Mouse (Mus musculus): ENCODE results near the gene Zfp827.
"Not testable (repeated sequence)": the region's sequence is repeated elsewhere in the genome, so short reads cannot be mapped to it uniquely, and the experiment has no call there.

The Zfp827 gene

GRCm38 (mm10) chr8:79112480-79112879 lies 84.2 kb downstream of the Zfp827 start:
- DNase-seq (ENCODE audit: low read depth), result peak; percentile 3

DNA sequence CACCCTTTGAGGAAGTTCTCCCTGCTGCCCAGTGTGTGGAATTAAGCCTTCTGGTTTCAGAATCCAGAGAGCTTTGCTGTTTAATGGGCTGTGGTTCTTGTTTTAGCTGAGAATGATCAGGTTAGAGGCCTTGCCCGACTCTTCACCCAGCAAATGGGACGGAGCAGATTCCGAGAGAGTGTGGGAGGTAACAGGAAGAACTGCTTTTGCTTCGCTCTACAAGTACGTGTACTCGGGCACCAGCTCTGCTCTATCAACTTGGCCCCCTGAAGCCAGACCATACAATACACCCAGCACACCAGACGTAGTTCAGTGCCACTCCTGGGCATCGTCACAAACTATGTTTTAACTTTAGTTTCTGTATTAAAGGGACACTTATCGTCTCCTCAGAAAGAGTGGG lies 85.3 kb downstream of the Zfp827 start:
- DNase-seq (ENCODE audit: low read depth), result no peak

- no peak for DNase-seq (ENCODE audit: low read depth)
These were observed 86.3 kb downstream of the Zfp827 start for GRCm38 (mm10) chr8:79114561-79114960.

- DNase-seq (ENCODE audit: low read depth), result no peak
These were observed 88.2 kb downstream of the Zfp827 start for GRCm38 (mm10) chr8:79116436-79116835.

DNA sequence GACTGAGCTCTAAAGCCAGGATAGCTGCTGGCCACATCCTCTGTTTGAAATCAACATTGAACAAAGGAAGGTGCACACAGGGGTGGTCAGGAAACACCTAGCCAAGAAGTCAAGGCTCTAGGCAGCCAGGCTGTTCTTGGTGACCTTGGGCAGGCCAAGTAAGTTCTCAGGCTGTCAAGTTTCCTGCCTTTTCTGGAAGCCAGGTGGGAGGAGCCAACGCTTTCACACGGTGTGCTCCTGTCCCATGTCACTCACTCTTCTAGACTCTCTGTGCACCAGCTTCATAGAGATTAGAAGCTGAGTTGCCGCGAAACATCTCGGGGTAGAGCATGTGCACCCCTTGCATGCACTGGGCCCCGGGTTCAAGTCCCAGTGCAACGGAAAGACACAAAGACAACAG lies 89.5 kb downstream of the Zfp827 start:
- DNase-seq (ENCODE audit: low read depth), result no peak

- DNase-seq (ENCODE audit: low read depth), result no peak
These were observed 93.4 kb downstream of the Zfp827 start for GRCm38 (mm10) chr8:79121614-79122013.

DNA sequence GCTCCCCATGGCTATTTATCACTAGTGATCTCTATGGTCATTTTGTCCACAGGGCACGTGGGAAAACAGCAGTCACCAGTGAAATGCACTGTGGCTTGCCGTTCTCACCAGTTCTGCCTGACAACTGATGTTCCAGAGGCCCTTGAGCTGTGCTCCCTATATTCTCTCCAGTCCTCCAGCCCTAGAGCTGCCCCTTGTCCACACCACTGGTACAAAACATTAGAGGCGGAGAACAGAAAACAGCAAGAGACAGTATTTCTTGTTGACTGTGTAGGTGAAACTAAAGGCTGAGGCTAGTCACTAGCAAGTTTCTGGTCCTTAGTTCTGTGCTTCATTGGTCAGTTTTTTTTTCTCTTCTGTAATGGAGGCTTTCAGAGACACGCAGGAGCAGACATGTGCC lies 96.0 kb downstream of the Zfp827 start:
- DNase-seq (ENCODE audit: low read depth), result no peak

GRCm38 (mm10) chr8:79127211-79127816 lies 99.1 kb downstream of the Zfp827 start:
- no peak for DNase-seq (ENCODE audit: low read depth)

GRCm38 (mm10) chr8:79128534-79128933 lies 100.3 kb downstream of the Zfp827 start:
- DNase-seq (ENCODE audit: low read depth), result not testable (repeated sequence)

- DNase-seq (ENCODE audit: low read depth), result no peak
These were observed 111.4 kb downstream of the Zfp827 start for GRCm38 (mm10) chr8:79139614-79140013.

GRCm38 (mm10) chr8:79140981-79141380 lies 112.7 kb downstream of the Zfp827 start:
- no peak for DNase-seq (ENCODE audit: low read depth)

- DNase-seq (ENCODE audit: low read depth), result no peak
These were observed 113.4 kb downstream of the Zfp827 start for GRCm38 (mm10) chr8:79141592-79141991.

GRCm38 (mm10) chr8:79143729-79144128 lies 115.5 kb downstream of the Zfp827 start:
- no peak for DNase-seq (ENCODE audit: low read depth)

DNA sequence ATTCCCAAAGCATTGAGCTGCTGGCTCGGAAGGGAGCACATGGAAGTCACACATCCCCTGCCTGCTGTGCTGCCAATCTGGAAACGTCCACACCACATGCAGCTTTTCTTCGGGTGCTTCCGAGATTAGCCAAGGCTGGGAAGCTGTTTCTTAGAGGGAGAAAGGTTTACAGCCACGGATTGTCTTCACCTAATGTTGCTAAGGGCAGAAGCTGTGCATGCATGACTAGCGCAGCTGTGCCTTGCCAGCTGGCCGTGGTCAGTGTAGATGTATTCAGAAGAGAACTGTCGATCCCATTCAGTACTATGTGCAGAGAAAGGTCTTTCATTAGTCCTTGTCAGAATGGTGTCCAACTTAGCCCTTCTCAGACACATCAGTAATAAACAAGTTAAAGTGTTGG lies 117.0 kb downstream of the Zfp827 start:
- DNase-seq (ENCODE audit: low read depth), result no peak

DNA sequence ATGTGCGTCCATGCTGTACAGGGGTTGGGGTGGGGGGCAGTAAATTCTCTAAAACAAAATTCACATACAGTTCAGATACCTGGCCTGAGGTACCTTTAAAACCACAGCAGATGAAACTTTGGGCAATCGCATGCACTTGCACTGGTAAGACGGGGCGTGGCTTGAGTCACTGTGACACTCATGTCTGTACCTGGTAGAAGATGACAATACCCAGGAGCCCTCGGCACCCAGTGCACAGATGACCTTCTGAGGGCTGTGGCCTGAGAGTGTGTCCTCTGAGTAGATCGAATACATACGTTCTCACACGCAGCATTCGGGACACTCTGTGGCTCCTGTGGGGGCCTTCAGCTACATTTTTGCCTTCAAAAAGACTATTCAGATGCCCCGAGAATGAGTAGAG lies 117.4 kb downstream of the Zfp827 start:
- DNase-seq (ENCODE audit: low read depth), result no peak

DNA sequence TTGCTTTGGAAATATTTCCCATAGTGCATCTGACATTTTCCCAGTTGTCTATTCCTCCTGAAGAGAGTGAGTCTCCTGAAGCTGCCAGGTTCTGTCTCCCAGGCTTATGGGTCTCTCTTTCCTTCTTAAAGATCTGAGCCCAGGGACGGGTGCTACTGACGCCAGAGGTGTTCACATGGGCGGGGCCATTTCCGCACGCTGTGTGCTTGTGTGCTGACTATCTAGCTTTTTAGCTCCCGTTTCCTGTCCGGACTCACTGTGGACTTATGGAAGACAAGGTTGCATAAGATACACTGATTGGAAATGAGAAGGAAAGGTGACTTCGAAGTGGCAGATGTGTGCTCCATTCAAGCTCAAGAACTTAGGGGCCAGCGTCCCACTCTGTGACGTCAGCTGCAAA lies 120.6 kb downstream of the Zfp827 start:
- DNase-seq (ENCODE audit: low read depth), result no peak

DNA sequence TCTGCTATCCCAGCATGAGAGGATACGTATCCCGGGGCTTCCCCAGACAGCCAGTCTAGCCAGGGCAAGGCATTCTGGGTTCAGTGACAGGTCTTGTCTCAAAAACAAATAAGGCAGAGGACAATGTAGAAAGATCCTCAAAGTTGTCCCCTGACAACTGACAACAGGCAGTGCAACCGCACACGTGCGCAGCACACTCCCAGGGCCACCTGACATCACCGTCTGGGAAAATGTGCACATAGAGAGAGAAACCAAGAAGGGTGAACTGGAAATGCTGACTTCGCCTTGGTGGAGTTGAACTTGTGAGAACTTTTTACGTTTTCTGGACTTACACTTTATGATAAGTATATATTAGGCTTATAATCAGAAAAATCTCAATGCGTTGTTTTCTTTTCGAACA lies 121.6 kb downstream of the Zfp827 start:
- DNase-seq (ENCODE audit: low read depth), result no peak

GRCm38 (mm10) chr8:79150544-79151192 lies 122.4 kb downstream of the Zfp827 start:
- DNase-seq (ENCODE audit: low read depth), result no peak

GRCm38 (mm10) chr8:79151644-79152043 lies 123.4 kb downstream of the Zfp827 start:
- DNase-seq (ENCODE audit: low read depth), result no peak

DNA sequence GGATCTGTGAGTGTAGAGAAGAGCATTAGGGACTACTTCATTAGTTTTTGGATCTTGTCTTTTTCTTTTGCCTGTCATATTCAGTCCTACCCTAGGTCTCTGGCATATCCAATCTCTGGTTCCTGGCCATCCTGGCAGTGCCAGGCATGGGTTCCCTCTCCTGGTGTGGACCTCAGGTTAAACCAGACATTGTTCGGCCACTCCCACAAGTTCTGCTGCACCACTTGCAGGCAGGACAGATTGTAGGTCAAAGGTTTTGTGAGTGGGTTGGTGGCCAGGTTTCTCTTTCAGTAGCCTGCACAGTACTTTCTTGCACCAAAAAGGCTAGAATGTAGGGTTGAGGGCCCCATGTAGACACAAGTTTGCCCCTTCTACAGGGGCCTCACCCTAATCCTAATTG lies 125.0 kb downstream of the Zfp827 start:
- no peak for DNase-seq (ENCODE audit: low read depth)

DNA sequence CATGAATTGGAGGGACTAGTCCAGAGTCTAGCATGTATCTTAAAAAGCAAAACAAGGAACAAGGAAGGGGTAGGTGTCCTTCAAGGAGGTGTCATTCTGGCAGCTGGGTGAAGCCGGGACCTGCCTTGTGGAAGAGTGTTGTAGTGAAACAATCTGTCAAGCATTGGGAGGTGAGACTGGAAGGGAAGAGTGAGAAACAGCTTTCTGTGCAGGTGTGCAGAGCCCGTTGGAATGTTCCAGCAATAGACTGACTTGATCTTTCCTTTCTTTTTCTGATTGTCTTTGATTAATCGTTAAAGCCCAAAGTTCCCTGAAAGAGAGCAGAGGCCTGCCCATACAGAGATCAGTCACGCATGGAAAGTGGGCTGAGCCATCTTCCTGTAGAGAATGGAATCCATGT lies 125.4 kb downstream of the Zfp827 start:
- no peak for DNase-seq (ENCODE audit: low read depth)

GRCm38 (mm10) chr8:79155556-79156161 lies 127.4 kb downstream of the Zfp827 start:
- no peak for DNase-seq (ENCODE audit: low read depth)

DNA sequence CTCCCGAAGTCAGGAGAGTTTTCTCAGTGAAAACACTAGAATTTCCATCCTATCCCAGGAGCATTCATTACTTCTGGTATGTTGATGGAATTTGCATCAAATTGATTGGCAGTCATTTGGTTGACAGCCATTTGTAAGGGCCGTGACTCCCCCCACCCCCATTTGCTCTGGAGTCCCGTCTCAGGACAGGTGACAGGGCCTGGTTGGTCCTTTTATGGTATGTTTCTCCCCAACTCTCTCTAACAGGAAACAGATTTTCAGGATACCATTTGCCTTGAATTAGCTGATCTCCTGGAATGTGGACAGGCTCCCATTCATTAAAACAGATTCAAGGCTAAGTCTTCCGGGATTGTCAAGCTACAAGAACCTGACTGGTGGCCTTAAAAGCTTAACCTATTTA lies 129.1 kb downstream of the Zfp827 start:
- no peak for DNase-seq (ENCODE audit: low read depth)

DNA sequence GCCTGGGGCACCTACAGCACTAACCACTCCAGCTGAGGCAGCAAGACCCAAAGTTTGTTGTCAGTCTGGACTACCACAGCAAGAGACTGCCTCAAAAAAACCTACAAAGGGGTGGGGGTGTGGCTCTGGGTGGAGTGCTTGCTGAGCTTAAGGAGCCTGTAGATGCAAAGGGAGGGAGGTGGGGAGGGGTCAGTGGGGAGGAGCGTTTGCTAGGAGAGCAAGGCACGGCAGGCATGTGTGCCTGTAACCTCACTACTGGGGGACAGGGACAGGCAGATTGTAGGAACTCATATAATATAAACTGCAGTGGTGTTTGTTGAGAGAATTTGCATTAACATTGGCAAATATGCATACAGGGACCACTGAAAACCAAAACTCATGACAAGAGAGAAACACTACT lies 130.1 kb downstream of the Zfp827 start:
- DNase-seq (ENCODE audit: low read depth), result no peak
